Mouse (Mus musculus) bone marrow, adult 2 months (tissue): ENCODE results near the gene Aox2.

Source experiments
- CTCF ChIP-seq: fragments of 200-500 bp; IDR thresholded peaks from 2 replicates; pipeline ENCODE4 v1.5.1; 2011; ENCODE audit warnings: low read length, control low read depth; ENCODE audit not compliant: control insufficient read depth, insufficient read depth
- POLR2A ChIP-seq: fragments of 200-500 bp; IDR thresholded peaks from 2 replicates; pipeline ENCODE4 v1.6.1; 2011; ENCODE audit warnings: low read depth, mild to moderate bottlenecking, control low read depth, low read length, borderline replicate concordance; ENCODE audit not compliant: control insufficient read depth

DNA sequence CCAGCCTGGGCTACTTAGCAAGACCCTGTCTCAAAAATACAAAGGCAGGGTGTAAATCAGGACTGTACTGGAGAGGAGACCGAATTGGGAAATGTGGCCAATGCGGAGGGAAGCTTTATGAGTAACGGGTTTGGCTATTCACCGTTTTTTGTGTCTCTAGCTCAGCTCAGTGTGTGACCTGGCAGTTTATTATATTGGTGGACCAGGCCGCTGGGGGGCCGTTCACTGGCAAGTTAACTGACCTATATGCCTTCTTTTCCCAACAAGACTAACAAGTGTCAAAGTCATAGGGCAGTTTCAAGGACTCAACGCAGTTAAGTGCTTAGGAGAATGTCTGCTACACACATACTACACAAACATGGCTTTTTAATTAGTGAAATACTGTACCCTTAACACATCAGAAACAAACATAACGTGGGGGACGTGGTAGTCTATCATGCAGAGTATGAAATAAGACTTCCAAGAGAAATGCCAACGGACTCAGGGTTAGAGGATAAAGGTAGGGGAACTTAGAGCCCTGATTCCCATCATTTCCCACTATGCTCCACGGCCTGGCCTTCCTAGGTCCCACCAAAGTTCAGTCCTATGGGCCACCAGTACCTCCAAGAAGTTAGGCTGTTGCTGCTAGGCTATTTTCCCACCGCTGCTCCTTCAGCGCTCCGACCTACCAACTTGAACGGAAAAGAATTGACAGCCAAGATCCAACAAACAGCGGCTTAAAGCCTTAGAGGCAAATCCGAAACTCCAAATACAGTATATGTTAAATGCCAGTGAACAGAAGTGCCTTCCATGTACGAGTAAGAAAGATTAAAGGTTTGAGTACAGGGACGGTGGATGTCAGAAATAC, 113.5 kb downstream of the Aox2 start:
- TF ChIP-seq CTCF: no peak
- TF ChIP-seq POLR2A: no peak
